Mouse (Mus musculus) heart, embryonic 11.5 days (tissue): ENCODE data around the gene Itprip. TPM values are rescaled to one million over a fixed set of nuclear protein-coding genes. Genes with fewer than 3 reads are reported as not detected.

Source experiments
- ATAC-seq: fragments of 200-750 bp; cut with Nextera tagmentation; replicated peaks from 2 replicates; pipeline ENCODE4 v1.8.0; 2017; ENCODE audit warnings: moderate library complexity; ENCODE audit not compliant: insufficient number of reproducible peaks, low FRiP score, low TSS enrichment
- H3K27ac ChIP-seq: fragments of 300-500 bp; sonication (generic); 2 replicates; pipeline ENCODE4 v1.5.1; 2014; ENCODE audit warnings: mild to moderate bottlenecking, low read depth, low read length
- H3K27me3 ChIP-seq: fragments of 300-500 bp; sonication (generic); 2 replicates; pipeline ENCODE4 v1.6.1; 2014; ENCODE audit warnings: mild to moderate bottlenecking, low read length, mixed read lengths; ENCODE audit not compliant: control insufficient read depth, insufficient read depth
- H3K36me3 ChIP-seq: fragments of 300-500 bp; sonication (generic); 2 replicates; pipeline ENCODE4 v1.6.1; 2014; ENCODE audit warnings: mild to moderate bottlenecking, low read length, moderate library complexity, mixed read lengths; ENCODE audit not compliant: control insufficient read depth, insufficient read depth
- H3K4me1 ChIP-seq: fragments of 300-500 bp; sonication (generic); 2 replicates; pipeline ENCODE4 v1.6.1; 2014; ENCODE audit warnings: low read length; ENCODE audit not compliant: control insufficient read depth, insufficient read depth
- H3K4me2 ChIP-seq: fragments of 300-500 bp; sonication (generic); 2 replicates; pipeline ENCODE4 v1.6.1; 2014; ENCODE audit warnings: mild to moderate bottlenecking, moderate library complexity
- H3K4me3 ChIP-seq: fragments of 300-500 bp; sonication (generic); 2 replicates; pipeline ENCODE4 v1.5.1; 2014; ENCODE audit warnings: low read depth, low read length
- H3K9ac ChIP-seq: fragments of 300-500 bp; sonication (generic); 2 replicates; pipeline ENCODE4 v1.6.1; 2014; ENCODE audit warnings: mild to moderate bottlenecking, low read depth, low read length, moderate library complexity
- H3K9me3 ChIP-seq: fragments of 300-500 bp; sonication (generic); replicated peaks from 2 replicates; pipeline ENCODE4 v1.6.1; 2016; ENCODE audit warnings: low read length; ENCODE audit not compliant: control insufficient read depth
- WGBS: fragments of 180-500 bp; shearing (Covaris S2); extraction: QIAGEN DNeasy Blood & Tissue Kit; methylation state at CpG from one replicate; pipeline ENCODE4 v1.1.7; 2014; ENCODE audit not compliant: insufficient replicate concordance; 5-methylcytosine and 5-hydroxymethylcytosine counted together
- polyA plus RNA-seq: library from polyadenylated mRNA; unstranded; fragments of >200 nt; fragmentation: Nextera tagmentation; extraction: Ambion mirVana; gene quantifications from 2 replicates; pipeline ENCODE4 v1.2.1, GENCODE M21; 2014

The Itprip gene
- polyA plus RNA-seq, 1 experiment from 2014 or later, result 13.2 TPM

- WGBS, result 24% methylated on average over 10 of the region's 10 CpGs
- no peak overlapping the region for H3K4me3 ChIP-seq
Measured at GRCm38 (mm10) chr19:47871515-47871914, 47.6 kb downstream of the Itprip start.

GRCm38 (mm10) chr19:47870102-47870666 lies 48.9 kb downstream of the Itprip start:
- no peak for ATAC-seq
- Histone ChIP-seq H3K36me3 (no peaks in the 10 kb centered on the region), H3K9ac (no peak overlapping the region), H3K27ac (no peak overlapping the region), H3K9me3 (no peaks in the 10 kb centered on the region), H3K4me1 (no peaks in the 10 kb centered on the region), H3K27me3 (no peaks in the 10 kb centered on the region), H3K4me3 (no peak overlapping the region), H3K4me2 (no peak overlapping the region)
- WGBS, result 58% methylated on average over 7 of the region's 7 CpGs

More at GRCm38 (mm10) chr19:47871515-47871914, 47.6 kb downstream of the Itprip start:
- ATAC-seq, result no peak
- Histone ChIP-seq H3K9me3 (no peaks in the 10 kb centered on the region), H3K4me2 (no peak overlapping the region), H3K9ac (no peak overlapping the region), H3K36me3 (no peaks in the 10 kb centered on the region), H3K27ac (no peak overlapping the region), H3K27me3 (no peaks in the 10 kb centered on the region), H3K4me1 (peaks cover 1% of the 10 kb centered on the region; the same call in 1 of the 2 replicates)

GRCm38 (mm10) chr19:47869516-47869915 lies 49.6 kb downstream of the Itprip start:
- Histone ChIP-seq H3K27me3 (no peaks in the 10 kb centered on the region), H3K4me1 (no peaks in the 10 kb centered on the region; the same call in 1 of the 2 replicates), H3K36me3 (no peaks in the 10 kb centered on the region), H3K9me3 (no peaks in the 10 kb centered on the region), H3K4me3 (no peak overlapping the region), H3K9ac (no peak overlapping the region), H3K27ac (no peak overlapping the region), H3K4me2 (no peak overlapping the region)
- ATAC-seq, result no peak
- WGBS, result 49% methylated on average over 3 of the region's 3 CpGs

GRCm38 (mm10) chr19:47868951-47869350 lies 50.1 kb downstream of the Itprip start:
- no peak overlapping the region for H3K4me2 ChIP-seq
- H3K36me3 ChIP-seq, result no peaks in the 10 kb centered on the region
- H3K4me3 ChIP-seq, result no peak overlapping the region
- WGBS, result 65% methylated on average over 4 of the region's 4 CpGs
- no peak overlapping the region for H3K9ac ChIP-seq
- no peak for ATAC-seq
- no peaks in the 10 kb centered on the region for H3K27me3 ChIP-seq
- no peaks in the 10 kb centered on the region for H3K9me3 ChIP-seq
- no peak overlapping the region for H3K27ac ChIP-seq
- H3K4me1 ChIP-seq, result no peaks in the 10 kb centered on the region; the same call in 1 of the 2 replicates

- no peak overlapping the region for H3K4me2 ChIP-seq
- WGBS, result 70% methylated on average over 4 of the region's 4 CpGs
- H3K9me3 ChIP-seq, result no peaks in the 10 kb centered on the region
- no peaks in the 10 kb centered on the region; the same call in 1 of the 2 replicates for H3K4me1 ChIP-seq
- no peak overlapping the region for H3K27ac ChIP-seq
- H3K9ac ChIP-seq, result no peak overlapping the region
- H3K36me3 ChIP-seq, result no peaks in the 10 kb centered on the region
- no peak overlapping the region for H3K4me3 ChIP-seq
- ATAC-seq, result no peak
- H3K27me3 ChIP-seq, result no peaks in the 10 kb centered on the region
Measured at GRCm38 (mm10) chr19:47867628-47868175, 51.4 kb downstream of the Itprip start.

- WGBS, result under 1% methylated on average over 49 of the region's 49 CpGs
Measured at GRCm38 (mm10) chr19:47865353-47865947, 53.6 kb downstream of the Itprip start, which contains the start of gene Gsto2. Gene Gsto2, plus strand, starts transcription at chr19:47865534.

GRCm38 (mm10) chr19:47864721-47865120 lies 54.4 kb downstream of the Itprip start:
- peak overlapping the region; percentile 90 for H3K9ac ChIP-seq
- H3K27me3 ChIP-seq, result no peaks in the 10 kb centered on the region
- H3K4me1 ChIP-seq, result no peaks in the 10 kb centered on the region; the same call in 1 of the 2 replicates
- peak overlapping the region; percentile 79 for H3K4me2 ChIP-seq
- no peak overlapping the region for H3K27ac ChIP-seq
- no peaks in the 10 kb centered on the region for H3K9me3 ChIP-seq
- no peaks in the 10 kb centered on the region for H3K36me3 ChIP-seq
- WGBS, result 77% methylated on average over 7 of the region's 7 CpGs
- peak overlapping the region; percentile 71 for H3K4me3 ChIP-seq
- ATAC-seq, result no peak

More at GRCm38 (mm10) chr19:47865353-47865947, 53.6 kb downstream of the Itprip start, which contains the start of gene Gsto2:
- Histone ChIP-seq H3K4me1 (no peaks in the 10 kb centered on the region; the same call in 1 of the 2 replicates), H3K27ac (peak within 1 kb of the TSS; percentile 74; the same call in 1 of the 2 replicates), H3K27me3 (no peaks in the 10 kb centered on the region), H3K4me2 (peak within 1 kb of the TSS; percentile 79), H3K36me3 (no peaks in the 10 kb centered on the region), H3K9me3 (no peaks in the 10 kb centered on the region), H3K4me3 (peak within 1 kb of the TSS; percentile 71), H3K9ac (peak within 1 kb of the TSS; percentile 90)
- ATAC-seq, result peak; percentile 100

- H3K9me3 ChIP-seq, result no peaks in the 10 kb centered on the region
- H3K4me2 ChIP-seq, result no peak overlapping the region
- no peak overlapping the region for H3K27ac ChIP-seq
- H3K4me1 ChIP-seq, result no peaks in the 10 kb centered on the region; the same call in 1 of the 2 replicates
- no peak for ATAC-seq
- no peak overlapping the region for H3K4me3 ChIP-seq
- H3K9ac ChIP-seq, result no peak overlapping the region
- WGBS, result 93% methylated on average over 9 of the region's 9 CpGs
- no peaks in the 10 kb centered on the region for H3K27me3 ChIP-seq
- H3K36me3 ChIP-seq, result 0 out of 2 replicates have a peak, but pooled peaks cover 3% of the 10 kb centered on the region
Measured at GRCm38 (mm10) chr19:47864051-47864450, 55.0 kb downstream of the Itprip start.
